Mouse (Mus musculus) small intestine, adult 2 months (tissue): Measurements from ENCODE around the gene Mcrs1.
"Not testable (repeated sequence)": the region's sequence is repeated elsewhere in the genome, so short reads cannot be mapped to it uniquely, and the experiment has no call there.

Experiments used
- CTCF ChIP-seq: fragments of 200-500 bp; IDR thresholded peaks from 2 replicates; pipeline ENCODE4 v1.5.1; 2012; ENCODE audit warnings: low read depth, mild to moderate bottlenecking, control low read depth, inconsistent platforms, low read length, moderate library complexity, mixed read lengths; ENCODE audit not compliant: insufficient replicate concordance, insufficient read length; ENCODE audit errors: extremely low read depth
- POLR2A ChIP-seq: fragments of 200-500 bp; IDR thresholded peaks from 2 replicates; pipeline ENCODE4 v1.6.1; 2012; ENCODE audit warnings: low read depth, mild to moderate bottlenecking, control low read depth, inconsistent platforms, low read length, moderate library complexity

- not testable (repeated sequence) for TF ChIP-seq POLR2A, CTCF
Measured at GRCm38 (mm10) chr15:99246736-99247135, 5.0 kb downstream of the Mcrs1 start.
